Mouse (Mus musculus): ENCODE results near the gene Zfp672.

DNA sequence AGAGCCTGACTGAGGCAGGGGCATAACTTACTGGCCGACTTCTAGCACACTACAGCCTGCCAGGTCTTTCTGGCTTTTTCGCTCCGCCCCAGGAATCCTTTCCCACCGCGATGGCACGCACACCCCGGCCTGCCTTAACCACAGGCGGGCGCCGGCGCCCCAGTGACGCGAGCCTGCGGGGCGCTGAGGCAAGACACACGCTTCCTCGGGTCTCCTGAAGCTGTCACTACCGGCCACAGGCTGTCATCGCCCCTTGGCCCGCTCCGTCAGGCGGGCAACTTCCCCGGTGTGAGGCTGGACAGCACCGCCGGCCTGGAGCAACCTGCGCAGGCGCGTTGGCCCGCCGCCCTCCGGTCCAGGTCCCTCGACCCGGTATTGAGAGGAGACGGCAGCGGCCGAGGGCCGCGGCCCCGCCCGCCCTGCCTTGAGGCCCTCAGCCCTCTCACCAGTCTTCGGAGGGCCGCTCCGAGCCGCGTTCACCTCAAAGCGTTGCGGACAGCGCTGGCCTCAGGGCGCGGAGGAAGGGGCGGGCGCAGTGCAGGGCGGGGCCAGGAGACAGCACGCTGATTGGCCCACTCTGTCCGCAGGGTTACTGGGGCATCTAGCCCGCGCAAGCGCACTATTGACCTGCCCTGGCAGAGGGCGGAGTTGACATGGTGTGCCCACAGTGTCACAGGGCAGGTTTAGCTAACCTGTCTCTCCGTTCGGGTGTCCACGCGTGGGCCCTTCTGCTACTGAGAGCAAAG, 7.1 kb downstream of the Zfp672 start:
- 0 out of 2 replicates have a peak, but pooled peaks have one; percentile 27 for TF ChIP-seq E2F4 (IDR thresholded peaks at IDR 0.05; ENCODE audit: insufficient replicate concordance, low read depth, low read length)
- TF ChIP-seq NRF1 (IDR thresholded peaks at IDR 0.05; ENCODE audit: low read depth, low read length) = peak; percentile 85
- TF ChIP-seq CTCF (conservative IDR thresholded peaks at IDR 0.05 in 1 of 2, IDR thresholded peaks at IDR 0.05 in 1 of 2; ENCODE audit: low read depth in 2 of 2, low read length in 2 of 2) = no peak
- no peak; the same call in 1 of the 2 replicates for TF ChIP-seq TBP (conservative IDR thresholded peaks at IDR 0.05; ENCODE audit: low read depth, low read length)
- peak; percentile 93 for TF ChIP-seq POLR2A (IDR thresholded peaks at IDR 0.05; ENCODE audit: low read depth, low read length)
- TF ChIP-seq TCF12 (IDR thresholded peaks at IDR 0.05; ENCODE audit: low read depth, low read length) = peak; percentile 91
- peak; percentile 77 for TF ChIP-seq HCFC1 (IDR thresholded peaks at IDR 0.05; ENCODE audit: low read depth, low read length)
- no peak for TF ChIP-seq ZC3H11A (IDR thresholded peaks at IDR 0.05; ENCODE audit: low read depth, low read length)
